Mouse (Mus musculus): Measurements from ENCODE around the gene Tbc1d32. TPM values are rescaled to one million over a fixed set of nuclear protein-coding genes. Genes with fewer than 3 reads are reported as not detected.

Tbc1d32 gene
- 5.2 and 5.4 TPM in 2 replicates for polyA plus RNA-seq (2012; ENCODE audit: insufficient read depth, insufficient read length, missing spikeins)

DNA sequence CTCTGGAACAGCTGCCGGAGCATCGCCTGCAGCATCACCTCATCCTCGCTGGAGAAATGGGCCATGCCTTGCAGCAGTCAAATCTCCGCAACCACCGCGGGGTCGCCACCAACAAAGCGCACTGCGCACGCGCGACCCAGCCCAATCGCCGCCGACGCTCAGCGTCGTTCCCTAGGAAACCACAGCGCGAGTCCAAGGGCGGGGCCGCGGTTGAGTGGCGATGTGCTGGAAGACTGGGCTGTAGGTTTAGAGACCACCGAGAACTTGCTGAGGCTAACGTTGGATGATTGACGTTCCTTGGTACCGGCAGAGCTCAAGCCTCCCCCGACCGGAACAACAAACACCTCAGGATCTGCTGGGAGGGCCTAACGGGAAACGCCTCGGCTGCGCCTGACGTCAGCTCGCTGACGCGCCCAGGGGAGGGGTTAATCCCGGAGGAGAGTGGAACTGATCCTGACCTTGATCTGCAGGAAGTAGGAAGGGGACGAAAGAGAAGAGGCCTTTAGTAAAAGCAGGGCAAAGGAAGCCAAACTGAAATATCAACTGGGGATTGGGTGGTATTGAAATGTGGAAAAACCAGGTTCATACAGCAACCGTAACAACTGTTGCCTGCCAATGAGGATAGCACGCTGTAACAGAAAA is at the start of gene Tbc1d32:
Gene Tbc1d32 (minus strand): TSS at position 122 of the 642 bp plus-strand sequence.
- peak within 1 kb of the TSS; percentile 74 for H3K4me3 ChIP-seq (ENCODE audit: insufficient read depth, low read length)
- H3K4me1 ChIP-seq (ENCODE audit: control insufficient read depth, insufficient read depth, low read length): peaks cover 8% of the 10 kb centered on the region
- peak within 1 kb of the TSS; percentile 62 for H3K27ac ChIP-seq (ENCODE audit: insufficient read depth, low read depth, low read length)
- TF ChIP-seq POLR2A (IDR thresholded peaks at IDR 0.05; ENCODE audit: borderline replicate concordance, low read depth, low read length) (no peak), CTCF (IDR thresholded peaks at IDR 0.05; ENCODE audit: low read depth, low read length) (no peak)

GRCm38 (mm10) chr10:56227771-56228275 is 666 bp downstream of the Tbc1d32 start:
- H3K4me1 ChIP-seq (ENCODE audit: control insufficient read depth, insufficient read depth, low read length): peaks cover 8% of the 10 kb centered on the region
- H3K27ac ChIP-seq (ENCODE audit: insufficient read depth, low read depth, low read length): no peak overlapping the region
- H3K4me3 ChIP-seq (ENCODE audit: insufficient read depth, low read length): peak overlapping the region; percentile 74
- TF ChIP-seq POLR2A (IDR thresholded peaks at IDR 0.05; ENCODE audit: borderline replicate concordance, low read depth, low read length): no peak

DNA sequence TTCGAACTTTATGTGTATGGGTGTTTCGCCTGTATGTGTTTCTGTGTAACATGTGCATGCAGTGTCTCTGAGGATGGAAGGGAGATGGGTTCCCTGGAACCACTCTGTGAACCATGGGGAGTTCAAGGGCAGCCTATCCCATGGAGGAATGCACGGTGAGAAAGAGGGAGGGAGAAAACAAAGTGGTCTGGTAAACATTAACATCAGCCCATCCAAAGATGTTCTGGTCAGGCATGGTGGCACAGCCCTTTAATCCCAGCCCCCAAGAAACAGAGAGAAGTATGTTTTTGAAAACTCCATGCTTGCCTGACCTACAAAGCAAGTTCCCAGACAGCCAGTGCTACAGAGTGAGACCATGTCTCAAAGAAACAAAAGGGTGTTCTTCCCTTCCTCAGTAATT is 12.7 kb downstream of the Tbc1d32 start:
- H3K4me3 ChIP-seq (ENCODE audit: insufficient read depth, low read length): no peak overlapping the region
- no peak overlapping the region for H3K27ac ChIP-seq (ENCODE audit: insufficient read depth, low read depth, low read length)
- TF ChIP-seq CTCF (IDR thresholded peaks at IDR 0.05; ENCODE audit: low read depth, low read length): no peak
- no peak for TF ChIP-seq POLR2A (IDR thresholded peaks at IDR 0.05; ENCODE audit: borderline replicate concordance, low read depth, low read length)
- H3K4me1 ChIP-seq (ENCODE audit: control insufficient read depth, insufficient read depth, low read length): no peaks in the 10 kb centered on the region

DNA sequence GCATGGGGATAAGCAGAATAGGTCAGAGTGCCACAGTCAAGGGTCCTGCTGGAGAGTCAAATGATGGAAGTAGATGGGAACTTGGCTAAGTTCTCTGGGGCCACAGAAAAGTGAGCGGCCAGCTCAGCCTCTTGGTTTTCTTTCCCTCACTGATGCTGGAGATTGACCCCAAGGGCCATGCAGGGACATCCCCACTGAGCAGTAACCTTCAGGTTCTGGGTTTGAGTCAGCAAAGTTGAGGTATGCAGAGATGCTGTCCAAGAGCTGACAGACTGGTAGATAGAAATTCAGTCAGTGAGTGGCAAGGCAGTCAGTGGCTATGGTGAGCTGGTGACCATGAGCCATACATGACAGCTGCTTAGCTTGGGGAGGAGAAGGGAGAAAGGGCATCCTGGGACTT is 18.1 kb downstream of the Tbc1d32 start:
- Histone ChIP-seq H3K27ac (ENCODE audit: insufficient read depth, low read depth, low read length) (no peak overlapping the region), H3K4me3 (ENCODE audit: insufficient read depth, low read length) (no peak overlapping the region), H3K4me1 (ENCODE audit: control insufficient read depth, insufficient read depth, low read length) (no peaks in the 10 kb centered on the region)
- TF ChIP-seq CTCF (IDR thresholded peaks at IDR 0.05; ENCODE audit: low read depth, low read length) (no peak), POLR2A (IDR thresholded peaks at IDR 0.05; ENCODE audit: borderline replicate concordance, low read depth, low read length) (no peak)

- Histone ChIP-seq H3K4me3 (ENCODE audit: insufficient read depth, low read length) (no peak overlapping the region), H3K4me1 (ENCODE audit: control insufficient read depth, insufficient read depth, low read length) (no peaks in the 10 kb centered on the region), H3K27ac (ENCODE audit: insufficient read depth, low read depth, low read length) (no peak overlapping the region)
- TF ChIP-seq POLR2A (IDR thresholded peaks at IDR 0.05; ENCODE audit: borderline replicate concordance, low read depth, low read length) (no peak), CTCF (IDR thresholded peaks at IDR 0.05; ENCODE audit: low read depth, low read length) (no peak)
Observed at GRCm38 (mm10) chr10:56206802-56207404, 21.6 kb downstream of the Tbc1d32 start.

DNA sequence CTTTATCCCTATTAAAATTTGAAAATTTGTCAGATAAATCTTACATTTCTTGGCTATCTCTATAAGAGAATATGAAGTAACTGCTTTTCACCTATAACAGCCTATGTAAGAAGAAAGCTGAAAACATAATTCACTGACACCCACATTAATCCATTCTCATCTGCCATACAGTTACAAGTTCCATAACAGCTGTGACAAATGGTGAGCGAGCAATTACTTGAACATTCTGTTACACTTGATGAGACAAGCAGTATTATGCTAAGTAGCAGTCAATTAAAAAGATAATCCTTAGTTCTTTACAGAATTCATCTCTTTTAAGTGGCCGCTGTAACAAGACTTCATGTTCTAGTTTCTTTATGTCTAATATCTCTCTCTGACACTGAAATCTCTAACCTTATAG is 24.1 kb downstream of the Tbc1d32 start:
- Histone ChIP-seq H3K4me3 (ENCODE audit: insufficient read depth, low read length) (no peak overlapping the region), H3K4me1 (ENCODE audit: control insufficient read depth, insufficient read depth, low read length) (no peaks in the 10 kb centered on the region), H3K27ac (ENCODE audit: insufficient read depth, low read depth, low read length) (no peak overlapping the region)
- no peak for TF ChIP-seq POLR2A (IDR thresholded peaks at IDR 0.05; ENCODE audit: borderline replicate concordance, low read depth, low read length)
- TF ChIP-seq CTCF (IDR thresholded peaks at IDR 0.05; ENCODE audit: low read depth, low read length): no peak

GRCm38 (mm10) chr10:56199902-56200301 is 28.6 kb downstream of the Tbc1d32 start:
- no peak overlapping the region for H3K27ac ChIP-seq (ENCODE audit: insufficient read depth, low read depth, low read length)
- no peaks in the 10 kb centered on the region for H3K4me1 ChIP-seq (ENCODE audit: control insufficient read depth, insufficient read depth, low read length)
- H3K4me3 ChIP-seq (ENCODE audit: insufficient read depth, low read length): no peak overlapping the region
- TF ChIP-seq CTCF (IDR thresholded peaks at IDR 0.05; ENCODE audit: low read depth, low read length): no peak
- TF ChIP-seq POLR2A (IDR thresholded peaks at IDR 0.05; ENCODE audit: borderline replicate concordance, low read depth, low read length): no peak

- H3K4me1 ChIP-seq (ENCODE audit: control insufficient read depth, insufficient read depth, low read length): no peaks in the 10 kb centered on the region
- no peak overlapping the region for H3K27ac ChIP-seq (ENCODE audit: insufficient read depth, low read depth, low read length)
- no peak for TF ChIP-seq CTCF (IDR thresholded peaks at IDR 0.05; ENCODE audit: low read depth, low read length)
- TF ChIP-seq POLR2A (IDR thresholded peaks at IDR 0.05; ENCODE audit: borderline replicate concordance, low read depth, low read length): no peak
- no peak overlapping the region for H3K4me3 ChIP-seq (ENCODE audit: insufficient read depth, low read length)
Observed at GRCm38 (mm10) chr10:56198691-56199090, 29.8 kb downstream of the Tbc1d32 start.

DNA sequence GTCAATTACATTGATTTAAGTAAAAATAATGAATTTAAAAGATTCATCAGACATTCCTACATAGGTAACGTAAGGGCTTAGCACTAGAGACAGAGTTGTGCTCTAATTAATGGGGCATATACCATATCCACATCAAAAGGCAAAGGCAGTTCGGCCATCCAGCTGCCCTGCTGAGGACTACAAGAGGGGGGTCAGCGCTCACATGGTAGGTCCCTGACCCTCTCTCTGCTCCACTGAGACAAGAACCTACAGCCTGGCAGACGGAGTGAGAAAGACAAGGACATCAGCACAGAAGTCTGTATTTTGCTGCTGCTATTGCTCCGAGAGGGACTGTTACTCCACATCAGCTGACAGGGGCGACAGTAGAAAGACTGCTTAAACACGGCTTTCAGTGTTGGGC is 34.2 kb downstream of the Tbc1d32 start:
- Histone ChIP-seq H3K4me3 (ENCODE audit: insufficient read depth, low read length) (no peak overlapping the region), H3K4me1 (ENCODE audit: control insufficient read depth, insufficient read depth, low read length) (no peaks in the 10 kb centered on the region), H3K27ac (ENCODE audit: insufficient read depth, low read depth, low read length) (no peak overlapping the region)
- TF ChIP-seq CTCF (IDR thresholded peaks at IDR 0.05; ENCODE audit: low read depth, low read length) (no peak), POLR2A (IDR thresholded peaks at IDR 0.05; ENCODE audit: borderline replicate concordance, low read depth, low read length) (no peak)

DNA sequence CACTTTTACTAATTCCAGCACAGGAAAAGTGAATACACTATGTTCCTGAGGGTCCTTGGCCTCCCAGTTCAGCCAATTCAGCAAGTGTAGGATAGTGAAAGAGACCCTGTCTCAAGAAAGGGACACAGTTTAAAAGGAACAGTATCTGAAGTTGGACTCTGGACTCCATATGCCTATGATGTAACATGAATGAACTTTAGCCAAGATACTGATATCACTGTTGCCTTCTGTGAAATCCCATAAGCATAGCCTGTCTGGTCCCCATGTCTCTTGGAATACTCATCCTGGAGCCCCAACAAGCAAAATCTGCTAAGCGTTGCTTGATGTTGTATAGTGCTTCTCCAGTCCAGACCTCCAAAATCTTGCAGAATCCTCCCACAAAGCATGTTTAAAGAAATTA is 46.8 kb downstream of the Tbc1d32 start:
- Histone ChIP-seq H3K4me1 (ENCODE audit: control insufficient read depth, insufficient read depth, low read length) (no peaks in the 10 kb centered on the region), H3K27ac (ENCODE audit: insufficient read depth, low read depth, low read length) (no peak overlapping the region), H3K4me3 (ENCODE audit: insufficient read depth, low read length) (no peak overlapping the region)
- TF ChIP-seq POLR2A (IDR thresholded peaks at IDR 0.05; ENCODE audit: borderline replicate concordance, low read depth, low read length) (no peak), CTCF (IDR thresholded peaks at IDR 0.05; ENCODE audit: low read depth, low read length) (no peak)
